Mouse (Mus musculus): ENCODE data around the gene Dlst. TPM values are rescaled to one million over a fixed set of nuclear protein-coding genes. Genes with fewer than 3 reads are reported as not detected.

The Dlst gene
- polyA plus RNA-seq, 1 experiment: not detected

- 73% methylated on average over 11 of the region's 11 CpGs for WGBS
- TF ChIP-seq POLR2A (IDR thresholded peaks at IDR 0.05; ENCODE audit: insufficient read depth, low read depth, low read length) (no peak), CTCF (IDR thresholded peaks at IDR 0.05; ENCODE audit: insufficient read depth, low read depth, low read length) (no peak)
- H3K4me1 ChIP-seq (ENCODE audit: control insufficient read depth, insufficient read depth, low read length): peaks cover 18% of the 10 kb centered on the region
- no peak overlapping the region for H3K4me3 ChIP-seq (ENCODE audit: insufficient read depth, low read depth, low read length)
- H3K27ac ChIP-seq (ENCODE audit: insufficient read depth, low read depth, low read length): 0 out of 2 replicates have a peak overlapping the region, but pooled peaks have one; percentile 23
These were observed 59.8 kb downstream of the Dlst start for GRCm38 (mm10) chr12:85170284-85170947.

GRCm38 (mm10) chr12:85170948-85171307 lies 60.3 kb downstream of the Dlst start:
- TF ChIP-seq CTCF (IDR thresholded peaks at IDR 0.05; ENCODE audit: insufficient read depth, low read depth, low read length): no peak
- no peak for TF ChIP-seq POLR2A (IDR thresholded peaks at IDR 0.05; ENCODE audit: insufficient read depth, low read depth, low read length)
- 89% methylated on average over 3 of the region's 3 CpGs for WGBS

GRCm38 (mm10) chr12:85174016-85174415 lies 63.4 kb downstream of the Dlst start:
- H3K4me3 ChIP-seq (ENCODE audit: insufficient read depth, low read depth, low read length): no peak overlapping the region
- TF ChIP-seq POLR2A (IDR thresholded peaks at IDR 0.05; ENCODE audit: insufficient read depth, low read depth, low read length) (no peak), CTCF (IDR thresholded peaks at IDR 0.05; ENCODE audit: insufficient read depth, low read depth, low read length) (no peak)
- 52% methylated on average over 7 of the region's 7 CpGs for WGBS
- peaks cover 39% of the 10 kb centered on the region for H3K4me1 ChIP-seq (ENCODE audit: control insufficient read depth, insufficient read depth, low read length)
- H3K27ac ChIP-seq (ENCODE audit: insufficient read depth, low read depth, low read length): no peak overlapping the region

More at GRCm38 (mm10) chr12:85170948-85171307, 60.3 kb downstream of the Dlst start:
- Histone ChIP-seq H3K4me1 (ENCODE audit: control insufficient read depth, insufficient read depth, low read length) (peaks cover 23% of the 10 kb centered on the region), H3K27ac (ENCODE audit: insufficient read depth, low read depth, low read length) (no peak overlapping the region), H3K4me3 (ENCODE audit: insufficient read depth, low read depth, low read length) (no peak overlapping the region)

- peaks cover 30% of the 10 kb centered on the region for H3K4me1 ChIP-seq (ENCODE audit: control insufficient read depth, insufficient read depth, low read length)
- no peak overlapping the region for H3K27ac ChIP-seq (ENCODE audit: insufficient read depth, low read depth, low read length)
- TF ChIP-seq CTCF (IDR thresholded peaks at IDR 0.05; ENCODE audit: insufficient read depth, low read depth, low read length): no peak
- TF ChIP-seq POLR2A (IDR thresholded peaks at IDR 0.05; ENCODE audit: insufficient read depth, low read depth, low read length): no peak
- peak overlapping the region; percentile 9; the same call in 1 of the 2 replicates for H3K4me3 ChIP-seq (ENCODE audit: insufficient read depth, low read depth, low read length)
- 70% methylated on average over 16 of the region's 16 CpGs for WGBS
These were observed 64.5 kb downstream of the Dlst start for GRCm38 (mm10) chr12:85175087-85175675.

- 44% methylated on average over 11 of the region's 11 CpGs for WGBS
- Histone ChIP-seq H3K27ac (ENCODE audit: insufficient read depth, low read depth, low read length) (no peak overlapping the region), H3K4me1 (ENCODE audit: control insufficient read depth, insufficient read depth, low read length) (peaks cover 29% of the 10 kb centered on the region), H3K4me3 (ENCODE audit: insufficient read depth, low read depth, low read length) (peak overlapping the region; percentile 34)
- TF ChIP-seq POLR2A (IDR thresholded peaks at IDR 0.05; ENCODE audit: insufficient read depth, low read depth, low read length) (no peak), CTCF (IDR thresholded peaks at IDR 0.05; ENCODE audit: insufficient read depth, low read depth, low read length) (no peak)
These were observed 65.6 kb downstream of the Dlst start for GRCm38 (mm10) chr12:85175926-85176845.

GRCm38 (mm10) chr12:85176846-85177523 lies 66.4 kb downstream of the Dlst start:
- Histone ChIP-seq H3K27ac (ENCODE audit: insufficient read depth, low read depth, low read length) (no peak overlapping the region), H3K4me3 (ENCODE audit: insufficient read depth, low read depth, low read length) (peak overlapping the region; percentile 34)
- TF ChIP-seq POLR2A (IDR thresholded peaks at IDR 0.05; ENCODE audit: insufficient read depth, low read depth, low read length) (no peak), CTCF (IDR thresholded peaks at IDR 0.05; ENCODE audit: insufficient read depth, low read depth, low read length) (no peak)

GRCm38 (mm10) chr12:85177740-85178239 lies 67.2 kb downstream of the Dlst start, which contains the start of gene Pgf:
Pgf (minus strand) TSS chr12:85177790.
- WGBS: 81% methylated on average over 10 of the region's 10 CpGs
- H3K4me3 ChIP-seq (ENCODE audit: insufficient read depth, low read depth, low read length): peak within 1 kb of the TSS; percentile 34
- TF ChIP-seq CTCF (IDR thresholded peaks at IDR 0.05; ENCODE audit: insufficient read depth, low read depth, low read length) (no peak), POLR2A (IDR thresholded peaks at IDR 0.05; ENCODE audit: insufficient read depth, low read depth, low read length) (no peak)
- no peak within 1 kb of the TSS for H3K27ac ChIP-seq (ENCODE audit: insufficient read depth, low read depth, low read length)
- peaks cover 43% of the 10 kb centered on the region for H3K4me1 ChIP-seq (ENCODE audit: control insufficient read depth, insufficient read depth, low read length)

More at GRCm38 (mm10) chr12:85176846-85177523, 66.4 kb downstream of the Dlst start:
- peaks cover 37% of the 10 kb centered on the region for H3K4me1 ChIP-seq (ENCODE audit: control insufficient read depth, insufficient read depth, low read length)
- WGBS: 14% methylated on average over 32 of the region's 32 CpGs

GRCm38 (mm10) chr12:85178294-85178693 lies 67.7 kb downstream of the Dlst start:
- H3K4me3 ChIP-seq (ENCODE audit: insufficient read depth, low read depth, low read length): no peak overlapping the region
- H3K4me1 ChIP-seq (ENCODE audit: control insufficient read depth, insufficient read depth, low read length): peaks cover 45% of the 10 kb centered on the region
- H3K27ac ChIP-seq (ENCODE audit: insufficient read depth, low read depth, low read length): no peak overlapping the region
- no peak for TF ChIP-seq CTCF (IDR thresholded peaks at IDR 0.05; ENCODE audit: insufficient read depth, low read depth, low read length)
- 93% methylated on average over 2 of the region's 2 CpGs for WGBS

All from olfactory bulb, adult 2 months (tissue).